Mouse (Mus musculus) stomach, embryonic 16.5 days (tissue): ENCODE measurements around the gene Nnat. TPM values are rescaled to one million over a fixed set of nuclear protein-coding genes. Genes with fewer than 3 reads are reported as not detected.
A peak's percentile ranks its signal among the peaks of the same experiment; 100 is the strongest.

Experiments
- ATAC-seq: fragments of 200-750 bp; cut with Nextera tagmentation; 2 replicates; pipeline ENCODE4 v1.8.0; 2017; ENCODE audit warnings: moderate number of reproducible peaks, moderate TSS enrichment; ENCODE audit not compliant: insufficient read depth, low FRiP score
- H3K27ac ChIP-seq: fragments of 300-500 bp; sonication (generic); 2 replicates; pipeline ENCODE4 v1.5.1; 2014; ENCODE audit warnings: low read length
- H3K27me3 ChIP-seq: fragments of 300-500 bp; sonication (generic); 2 replicates; pipeline ENCODE4 v1.6.1; 2014; ENCODE audit warnings: low read length, control low read depth, mixed read lengths; ENCODE audit not compliant: control insufficient read depth, insufficient read depth
- H3K36me3 ChIP-seq: fragments of 300-500 bp; sonication (generic); 2 replicates; pipeline ENCODE4 v1.6.1; 2014; ENCODE audit warnings: low read length; ENCODE audit not compliant: control insufficient read depth, insufficient read depth
- H3K4me1 ChIP-seq: fragments of 300-500 bp; sonication (generic); 2 replicates; pipeline ENCODE4 v1.6.1; 2014; ENCODE audit warnings: low read length, control low read depth, mixed read lengths; ENCODE audit not compliant: control insufficient read depth, insufficient read depth
- H3K4me2 ChIP-seq: fragments of 300-500 bp; sonication (generic); 2 replicates; pipeline ENCODE4 v1.6.1; 2014; ENCODE audit warnings: low read depth, low read length, mixed read lengths
- H3K4me3 ChIP-seq: fragments of 300-500 bp; sonication (generic); replicated peaks from 2 replicates; pipeline ENCODE4 v1.5.1; 2014; ENCODE audit warnings: mild to moderate bottlenecking, low read length
- H3K9ac ChIP-seq: fragments of 300-500 bp; sonication (generic); 2 replicates; pipeline ENCODE4 v1.6.1; 2014; ENCODE audit warnings: low read length
- H3K9me3 ChIP-seq: fragments of 300-500 bp; sonication (generic); replicated peaks from 2 replicates; pipeline ENCODE4 v1.6.1; 2016; ENCODE audit warnings: low read length, control low read depth; ENCODE audit not compliant: control insufficient read depth
- WGBS: fragments of 180-500 bp; shearing (Covaris S2); extraction: QIAGEN DNeasy Blood & Tissue Kit; methylation state at CpG from one replicate; pipeline ENCODE4 v1.1.7; 2014; 5-methylcytosine and 5-hydroxymethylcytosine counted together
- polyA plus RNA-seq: library from polyadenylated mRNA; unstranded; fragments of >200 nt; fragmentation: Nextera tagmentation; extraction: Ambion mirVana; gene quantifications from 2 replicates; pipeline ENCODE4 v1.2.1, GENCODE M21; 2015

Nnat gene
- polyA plus RNA-seq, 1 experiment from 2014 or later: 304 TPM

- Histone ChIP-seq H3K36me3 (no peaks in the 10 kb centered on the region), H3K4me1 (no peaks in the 10 kb centered on the region), H3K27me3 (no peaks in the 10 kb centered on the region), H3K27ac (no peak overlapping the region), H3K9me3 (no peaks in the 10 kb centered on the region), H3K4me2 (no peak overlapping the region), H3K4me3 (no peak overlapping the region), H3K9ac (no peak overlapping the region)
- ATAC-seq: no peak
- WGBS: 68% methylated on average over 13 of the region's 13 CpGs
Observed at GRCm38 (mm10) chr2:157530056-157530955, 29.6 kb upstream of the Nnat start.

GRCm38 (mm10) chr2:157531681-157532426, 28.0 kb upstream of the Nnat start:
- H3K27me3 ChIP-seq: no peaks in the 10 kb centered on the region
- H3K4me1 ChIP-seq: no peaks in the 10 kb centered on the region
- H3K4me2 ChIP-seq: no peak overlapping the region
- H3K9me3 ChIP-seq: no peaks in the 10 kb centered on the region
- no peak overlapping the region for H3K9ac ChIP-seq
- H3K36me3 ChIP-seq: no peaks in the 10 kb centered on the region
- 40% methylated on average over 8 of the region's 8 CpGs for WGBS
- ATAC-seq: no peak
- no peak overlapping the region for H3K4me3 ChIP-seq
- H3K27ac ChIP-seq: no peak overlapping the region

- Histone ChIP-seq H3K9me3 (no peaks in the 10 kb centered on the region), H3K4me3 (no peak overlapping the region), H3K36me3 (no peaks in the 10 kb centered on the region), H3K27ac (no peak overlapping the region), H3K9ac (no peak overlapping the region), H3K4me2 (no peak overlapping the region), H3K27me3 (no peaks in the 10 kb centered on the region), H3K4me1 (no peaks in the 10 kb centered on the region)
- 82% methylated on average over 4 of the region's 4 CpGs for WGBS
- no peak for ATAC-seq
Observed at GRCm38 (mm10) chr2:157534163-157534562, 25.7 kb upstream of the Nnat start.

GRCm38 (mm10) chr2:157536476-157537081, 23.3 kb upstream of the Nnat start:
- 65% methylated on average over 7 of the region's 7 CpGs for WGBS
- peaks cover 11% of the 10 kb centered on the region for H3K4me1 ChIP-seq
- no peaks in the 10 kb centered on the region for H3K9me3 ChIP-seq
- no peak overlapping the region for H3K4me3 ChIP-seq
- no peak overlapping the region for H3K9ac ChIP-seq
- H3K27me3 ChIP-seq: no peaks in the 10 kb centered on the region
- no peak overlapping the region for H3K27ac ChIP-seq
- H3K4me2 ChIP-seq: no peak overlapping the region
- no peak for ATAC-seq
- H3K36me3 ChIP-seq: no peaks in the 10 kb centered on the region

GRCm38 (mm10) chr2:157537118-157537517, 22.8 kb upstream of the Nnat start:
- no peak for ATAC-seq

GRCm38 (mm10) chr2:157540073-157540952, 19.6 kb upstream of the Nnat start:
- 0 out of 2 replicates have a peak, but pooled peaks have one; percentile 23 for ATAC-seq
- H3K27ac ChIP-seq: 0 out of 2 replicates have a peak overlapping the region, but pooled peaks have one; percentile 22
- peaks cover 11% of the 10 kb centered on the region for H3K4me1 ChIP-seq
- no peaks in the 10 kb centered on the region for H3K27me3 ChIP-seq
- 48% methylated on average over 24 of the region's 24 CpGs for WGBS
- H3K36me3 ChIP-seq: 0 out of 2 replicates have a peak, but pooled peaks cover 8% of the 10 kb centered on the region
- peak overlapping the region; percentile 34; the same call in 1 of the 2 replicates for H3K9ac ChIP-seq
- no peaks in the 10 kb centered on the region for H3K9me3 ChIP-seq
- H3K4me3 ChIP-seq: no peak overlapping the region
- no peak overlapping the region for H3K4me2 ChIP-seq

More at GRCm38 (mm10) chr2:157537118-157537517, 22.8 kb upstream of the Nnat start:
- WGBS: 28% methylated on average over 7 of the region's 7 CpGs
- no peak overlapping the region for H3K4me2 ChIP-seq
- no peak overlapping the region for H3K4me3 ChIP-seq
- no peaks in the 10 kb centered on the region for H3K27me3 ChIP-seq
- H3K9ac ChIP-seq: no peak overlapping the region
- no peaks in the 10 kb centered on the region for H3K36me3 ChIP-seq
- H3K9me3 ChIP-seq: no peaks in the 10 kb centered on the region
- H3K4me1 ChIP-seq: peaks cover 11% of the 10 kb centered on the region
- H3K27ac ChIP-seq: no peak overlapping the region

- no peak for ATAC-seq
- Histone ChIP-seq H3K4me1 (peaks cover 11% of the 10 kb centered on the region), H3K4me3 (no peak overlapping the region), H3K27me3 (no peaks in the 10 kb centered on the region), H3K27ac (no peak overlapping the region), H3K9ac (no peak overlapping the region), H3K4me2 (no peak overlapping the region), H3K36me3 (0 out of 2 replicates have a peak, but pooled peaks cover 8% of the 10 kb centered on the region), H3K9me3 (no peaks in the 10 kb centered on the region)
- 49% methylated on average over 9 of the region's 9 CpGs for WGBS
Observed at GRCm38 (mm10) chr2:157540953-157541569, 18.8 kb upstream of the Nnat start.

GRCm38 (mm10) chr2:157541631-157542030, 18.2 kb upstream of the Nnat start:
- no peaks in the 10 kb centered on the region for H3K9me3 ChIP-seq
- 60% methylated on average over 8 of the region's 8 CpGs for WGBS
- H3K27me3 ChIP-seq: no peaks in the 10 kb centered on the region
- H3K9ac ChIP-seq: no peak overlapping the region
- H3K27ac ChIP-seq: no peak overlapping the region
- no peak overlapping the region for H3K4me2 ChIP-seq
- no peak for ATAC-seq
- 0 out of 2 replicates have a peak, but pooled peaks cover 8% of the 10 kb centered on the region for H3K36me3 ChIP-seq
- H3K4me1 ChIP-seq: peaks cover 11% of the 10 kb centered on the region
- H3K4me3 ChIP-seq: no peak overlapping the region
